Mouse (Mus musculus) brain, embryonic 14.5 days (tissue): ENCODE measurements around the gene Fem1b.
A peak's percentile ranks its signal among the peaks of the same experiment; 100 is the strongest.

Experiments used
- CTCF ChIP-seq: fragments of 200-500 bp; IDR thresholded peaks from 2 replicates; pipeline ENCODE4 v1.5.1; 2012; ENCODE audit warnings: inconsistent platforms, mild to moderate bottlenecking, moderate library complexity, borderline replicate concordance; ENCODE audit not compliant: insufficient read depth, insufficient read length; ENCODE audit errors: extremely low read depth
- POLR2A ChIP-seq: fragments of 200-500 bp; IDR thresholded peaks from 2 replicates; pipeline ENCODE4 v1.6.1; 2012; ENCODE audit warnings: mild to moderate bottlenecking, inconsistent platforms, borderline replicate concordance; ENCODE audit not compliant: poor library complexity, insufficient read depth, insufficient read length, severe bottlenecking; ENCODE audit errors: extremely low read depth

DNA sequence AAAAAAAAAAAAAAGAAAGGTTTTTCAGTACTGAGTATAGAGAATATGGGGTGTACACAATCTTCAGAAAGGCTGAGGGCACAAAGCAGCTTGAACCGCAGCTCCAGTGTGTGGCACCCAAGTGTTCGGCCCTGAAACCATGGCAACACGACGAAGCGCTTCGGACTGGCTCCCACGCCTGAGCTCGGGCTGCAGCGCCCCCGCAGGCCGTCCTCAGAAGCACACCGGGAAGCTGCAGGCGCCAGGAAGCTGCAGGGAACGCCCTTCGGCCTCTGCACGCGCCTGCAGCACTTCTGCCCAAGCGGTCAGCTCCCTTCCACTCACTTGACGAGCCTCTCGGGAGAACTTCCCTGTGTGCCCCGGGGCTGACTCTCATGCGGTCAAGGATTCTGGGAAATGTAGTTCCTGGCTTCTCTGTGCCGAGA lies 16.9 kb upstream of the Fem1b start:
- TF ChIP-seq CTCF (peak; percentile 92), POLR2A (0 out of 2 replicates have a peak, but pooled peaks have one; percentile 9)
